Mouse (Mus musculus) midbrain, embryonic 11.5 days (tissue): Measurements from ENCODE around the gene Rbms1. TPM values are rescaled to one million over a fixed set of nuclear protein-coding genes. Genes with fewer than 3 reads are reported as not detected.
A peak's percentile ranks its signal among the peaks of the same experiment; 100 is the strongest.

Source experiments
- ATAC-seq: fragments of 200-750 bp; cut with Nextera tagmentation; 2 replicates; pipeline ENCODE4 v1.8.0; 2017; ENCODE audit warnings: moderate TSS enrichment, moderate library complexity; ENCODE audit not compliant: low FRiP score
- DNase-seq: peaks from one replicate; pipeline ENCODE4 v3.0.0; 2015; ENCODE audit warnings: low spot score; ENCODE audit errors: missing footprints
- H3K27ac ChIP-seq: fragments of 300-500 bp; sonication (generic); 2 replicates; pipeline ENCODE4 v1.5.1; 2014; ENCODE audit warnings: low read depth, low read length
- H3K27me3 ChIP-seq: fragments of 300-500 bp; sonication (generic); 2 replicates; pipeline ENCODE4 v1.6.1; 2014; ENCODE audit warnings: mild to moderate bottlenecking, low read length, moderate library complexity, mixed read lengths; ENCODE audit not compliant: control insufficient read depth, insufficient read depth
- H3K36me3 ChIP-seq: fragments of 300-500 bp; sonication (generic); 2 replicates; pipeline ENCODE4 v1.6.1; 2014; ENCODE audit warnings: mild to moderate bottlenecking, low read length, moderate library complexity, mixed read lengths; ENCODE audit not compliant: control insufficient read depth, insufficient read depth
- H3K4me1 ChIP-seq: fragments of 300-500 bp; sonication (generic); 2 replicates; pipeline ENCODE4 v1.6.1; 2014; ENCODE audit warnings: low read length; ENCODE audit not compliant: control insufficient read depth, insufficient read depth
- H3K4me2 ChIP-seq: fragments of 300-500 bp; sonication (generic); 2 replicates; pipeline ENCODE4 v1.6.1; 2014; ENCODE audit warnings: mild to moderate bottlenecking, moderate library complexity
- H3K4me3 ChIP-seq: fragments of 300-500 bp; sonication (generic); 2 replicates; pipeline ENCODE4 v1.5.1; 2014; ENCODE audit warnings: low read depth, low read length
- H3K9ac ChIP-seq: fragments of 300-500 bp; sonication (generic); 2 replicates; pipeline ENCODE4 v1.6.1; 2014; ENCODE audit warnings: low read length
- H3K9me3 ChIP-seq: fragments of 300-500 bp; sonication (generic); 2 replicates; pipeline ENCODE4 v1.6.1; 2016; ENCODE audit warnings: low read length; ENCODE audit not compliant: control insufficient read depth
- WGBS: fragments of 180-500 bp; shearing (Covaris S2); extraction: QIAGEN DNeasy Blood & Tissue Kit; methylation state at CpG from one replicate; pipeline ENCODE4 v1.1.7; 2014; 5-methylcytosine and 5-hydroxymethylcytosine counted together
- polyA plus RNA-seq: library from polyadenylated mRNA; unstranded; fragments of >200 nt; fragmentation: Nextera tagmentation; extraction: Ambion mirVana; gene quantifications from 2 replicates; pipeline ENCODE4 v1.2.1, GENCODE M21; 2014

Rbms1 gene
- polyA plus RNA-seq, 1 experiment from 2014 or later: 43.2 TPM

DNA sequence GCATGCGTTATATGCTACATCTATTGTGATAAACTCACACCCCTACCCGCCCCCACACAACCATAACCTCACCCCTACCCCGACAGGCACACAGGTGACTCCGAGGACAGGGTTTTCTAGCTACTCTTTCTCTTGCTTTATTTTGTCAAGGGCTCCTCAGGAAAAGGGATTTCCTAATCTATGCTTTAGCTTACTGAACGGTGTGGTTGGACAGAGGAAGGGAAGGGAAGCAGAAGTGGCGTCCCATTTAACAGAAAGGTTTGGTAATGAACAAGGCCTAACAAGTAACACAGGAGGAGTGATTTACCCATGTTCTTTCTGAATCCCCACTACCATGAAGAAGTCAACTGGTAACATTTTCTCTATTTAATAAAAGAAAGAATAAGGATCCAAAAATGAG lies 159.6 kb downstream of the Rbms1 start:
- H3K27me3 ChIP-seq: peaks cover 34% of the 10 kb centered on the region
- H3K4me1 ChIP-seq: peaks cover 15% of the 10 kb centered on the region

DNA sequence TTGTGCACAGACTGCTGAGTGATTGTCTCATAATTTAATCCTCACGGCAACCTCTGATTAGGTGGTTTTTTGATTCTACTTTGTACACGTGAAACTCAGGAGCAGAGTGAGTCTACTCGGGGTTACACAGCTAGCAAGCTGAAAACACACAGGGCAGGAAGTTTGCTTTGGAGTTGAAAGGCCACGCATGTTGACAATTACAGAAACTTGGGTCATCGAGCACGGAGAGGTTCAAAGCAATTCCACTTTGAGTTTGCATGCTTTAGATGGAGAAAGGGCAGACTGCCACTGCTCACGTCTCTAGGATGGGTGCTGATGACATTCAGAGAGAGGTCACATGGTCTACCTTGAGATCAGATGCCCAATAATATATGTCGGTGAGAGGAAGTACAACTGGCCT lies 160.2 kb downstream of the Rbms1 start:
- ATAC-seq (no peak), DNase-seq (peak; percentile 81)
- no peak overlapping the region for H3K4me2 ChIP-seq
- no peak overlapping the region for H3K27ac ChIP-seq
- peaks cover 37% of the 10 kb centered on the region for H3K27me3 ChIP-seq
- no peak overlapping the region for H3K9ac ChIP-seq
- H3K4me1 ChIP-seq: peaks cover 15% of the 10 kb centered on the region
- 58% methylated on average over 8 of the region's 8 CpGs for WGBS
- H3K36me3 ChIP-seq: no peaks in the 10 kb centered on the region
- H3K4me3 ChIP-seq: no peak overlapping the region
- no peaks in the 10 kb centered on the region for H3K9me3 ChIP-seq

More for the DNA sequence above, 159.6 kb downstream of the Rbms1 start:
- Histone ChIP-seq H3K4me3 (no peak overlapping the region), H3K36me3 (no peaks in the 10 kb centered on the region), H3K9ac (no peak overlapping the region), H3K27ac (no peak overlapping the region), H3K9me3 (no peaks in the 10 kb centered on the region), H3K4me2 (no peak overlapping the region)
- DNase-seq (peak; percentile 72), ATAC-seq (no peak)
- 92% methylated on average over 6 of the region's 6 CpGs for WGBS

DNA sequence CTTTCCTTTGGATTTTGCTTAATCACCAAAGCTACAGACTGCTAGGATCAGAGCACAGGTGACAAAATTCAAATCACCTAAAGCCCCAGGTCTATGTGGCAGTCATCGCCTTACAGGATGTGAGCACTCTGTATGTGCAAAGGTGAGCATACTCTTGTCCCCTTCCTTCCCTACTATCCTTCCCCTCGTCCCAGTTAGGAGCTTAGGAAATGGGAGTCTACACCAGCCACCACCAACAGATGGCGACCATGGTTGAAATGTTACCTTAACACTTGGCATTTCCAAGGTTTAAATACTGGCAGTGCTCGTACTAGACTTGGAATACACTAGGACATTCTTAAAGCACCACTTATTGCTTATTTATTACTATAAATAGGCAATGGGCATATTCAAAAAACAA lies 160.8 kb downstream of the Rbms1 start:
- no peak overlapping the region for H3K9ac ChIP-seq
- no peaks in the 10 kb centered on the region for H3K9me3 ChIP-seq
- no peaks in the 10 kb centered on the region for H3K36me3 ChIP-seq
- WGBS: 13% methylated on average over 4 of the region's 4 CpGs
- H3K27ac ChIP-seq: no peak overlapping the region
- H3K4me2 ChIP-seq: peak overlapping the region; percentile 22; the same call in 1 of the 2 replicates
- H3K4me3 ChIP-seq: no peak overlapping the region
- H3K27me3 ChIP-seq: peaks cover 41% of the 10 kb centered on the region
- H3K4me1 ChIP-seq: peaks cover 19% of the 10 kb centered on the region
- ATAC-seq (peak; percentile 54; the same call in 1 of the 2 replicates), DNase-seq (peak; percentile 90)

DNA sequence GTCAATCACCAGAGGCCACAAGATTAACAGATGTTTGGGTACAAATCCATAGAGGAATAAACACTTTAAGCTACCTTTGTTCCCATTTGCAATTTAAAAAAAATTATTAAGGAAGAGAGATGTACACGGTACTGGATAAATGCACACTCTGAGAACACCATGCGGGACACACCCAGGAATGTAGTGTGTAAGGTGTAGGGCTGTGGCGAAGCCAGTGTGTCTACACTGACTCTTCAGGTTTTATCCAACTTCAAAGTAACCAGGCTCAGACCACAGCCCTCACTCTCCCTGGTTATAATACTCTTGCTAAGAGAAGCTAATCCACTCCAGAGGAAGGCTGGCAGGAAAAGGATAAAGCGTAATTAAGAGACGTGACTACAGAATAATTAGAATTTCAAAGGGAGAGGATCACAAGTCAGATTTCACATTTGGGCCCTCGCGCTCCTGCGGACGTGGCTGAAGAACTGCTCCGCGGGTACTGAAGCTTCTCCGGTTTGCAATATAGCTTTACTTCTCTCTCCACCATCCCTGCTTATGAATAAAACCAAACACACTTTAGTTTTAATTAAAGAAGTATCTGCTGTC lies 161.3 kb downstream of the Rbms1 start:
- H3K36me3 ChIP-seq: no peaks in the 10 kb centered on the region
- H3K4me2 ChIP-seq: peak overlapping the region; percentile 38
- H3K4me1 ChIP-seq: peaks cover 23% of the 10 kb centered on the region
- WGBS: 11% methylated on average over 12 of the region's 12 CpGs
- peak; percentile 88 for DNase-seq
- peak; percentile 36; the same call in 1 of the 2 replicates for ATAC-seq
- no peaks in the 10 kb centered on the region for H3K9me3 ChIP-seq
- no peak overlapping the region for H3K27ac ChIP-seq
- no peak overlapping the region for H3K9ac ChIP-seq
- peaks cover 42% of the 10 kb centered on the region for H3K27me3 ChIP-seq
- no peak overlapping the region for H3K4me3 ChIP-seq

DNA sequence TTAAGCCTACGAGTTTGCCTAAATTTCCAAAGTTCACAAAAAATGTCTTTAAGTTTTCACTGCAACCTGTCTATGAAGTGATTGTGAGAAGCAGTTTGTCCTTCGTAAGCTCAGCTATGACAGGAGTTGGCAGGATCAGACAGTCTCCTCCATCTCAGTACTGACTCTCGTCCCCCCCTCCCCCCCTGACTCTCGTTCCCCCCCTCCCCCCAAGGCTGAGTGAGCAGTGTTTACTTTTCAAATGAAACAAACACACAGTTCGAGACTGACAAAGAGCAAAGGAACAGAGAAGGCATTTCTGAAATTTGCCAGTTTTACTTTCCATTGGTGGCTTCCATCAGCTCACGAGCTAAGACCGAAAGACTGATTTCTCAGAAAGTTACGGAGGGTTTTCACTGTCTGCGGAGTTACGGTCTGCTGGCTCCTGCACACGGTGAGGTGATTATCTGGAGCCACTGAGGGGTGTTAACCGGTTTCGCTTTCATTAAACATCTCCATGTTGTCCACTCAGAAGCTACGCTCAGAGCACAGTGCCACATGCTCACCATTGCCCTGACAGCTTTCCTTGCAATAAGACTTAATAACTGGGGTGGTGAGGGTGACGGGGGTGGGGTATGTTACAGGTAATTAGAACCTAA lies 162.0 kb downstream of the Rbms1 start:
- peaks cover 42% of the 10 kb centered on the region for H3K27me3 ChIP-seq
- no peak overlapping the region for H3K27ac ChIP-seq
- H3K4me2 ChIP-seq: peak overlapping the region; percentile 38
- WGBS: 11% methylated on average over 15 of the region's 15 CpGs
- ATAC-seq: peak; percentile 34; the same call in 1 of the 2 replicates
- no peaks in the 10 kb centered on the region for H3K36me3 ChIP-seq
- H3K4me3 ChIP-seq: peak overlapping the region; percentile 4; the same call in 1 of the 2 replicates
- peaks cover 29% of the 10 kb centered on the region for H3K4me1 ChIP-seq
- no peak overlapping the region for H3K9ac ChIP-seq
- DNase-seq: peak; percentile 92
- no peaks in the 10 kb centered on the region for H3K9me3 ChIP-seq

DNA sequence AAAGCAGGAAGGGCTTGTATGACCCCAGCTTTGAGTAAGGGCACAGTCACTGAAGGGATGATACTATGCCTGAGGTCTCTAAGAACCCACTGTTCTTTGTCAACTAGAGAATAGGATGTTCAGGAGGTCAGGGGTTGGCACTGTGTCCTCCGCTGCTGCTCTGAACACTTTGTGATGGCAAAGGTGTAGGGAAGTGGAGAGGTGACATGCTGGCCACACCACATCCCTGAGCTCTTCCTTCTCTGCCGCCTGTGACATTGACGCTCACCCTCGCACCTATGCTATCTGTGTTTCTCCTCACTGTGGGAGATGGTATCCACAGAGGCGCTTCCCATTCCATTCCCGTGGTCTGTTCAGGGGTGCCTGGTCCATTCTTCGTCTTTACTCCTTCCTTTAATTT lies 163.2 kb downstream of the Rbms1 start:
- WGBS: 81% methylated on average over 7 of the region's 7 CpGs
- Histone ChIP-seq H3K27me3 (peaks cover 52% of the 10 kb centered on the region), H3K4me3 (no peak overlapping the region), H3K9me3 (no peaks in the 10 kb centered on the region), H3K4me1 (peaks cover 32% of the 10 kb centered on the region), H3K27ac (no peak overlapping the region), H3K9ac (no peak overlapping the region), H3K36me3 (no peaks in the 10 kb centered on the region), H3K4me2 (no peak overlapping the region)
- peak; percentile 83 for DNase-seq
- ATAC-seq: no peak

DNA sequence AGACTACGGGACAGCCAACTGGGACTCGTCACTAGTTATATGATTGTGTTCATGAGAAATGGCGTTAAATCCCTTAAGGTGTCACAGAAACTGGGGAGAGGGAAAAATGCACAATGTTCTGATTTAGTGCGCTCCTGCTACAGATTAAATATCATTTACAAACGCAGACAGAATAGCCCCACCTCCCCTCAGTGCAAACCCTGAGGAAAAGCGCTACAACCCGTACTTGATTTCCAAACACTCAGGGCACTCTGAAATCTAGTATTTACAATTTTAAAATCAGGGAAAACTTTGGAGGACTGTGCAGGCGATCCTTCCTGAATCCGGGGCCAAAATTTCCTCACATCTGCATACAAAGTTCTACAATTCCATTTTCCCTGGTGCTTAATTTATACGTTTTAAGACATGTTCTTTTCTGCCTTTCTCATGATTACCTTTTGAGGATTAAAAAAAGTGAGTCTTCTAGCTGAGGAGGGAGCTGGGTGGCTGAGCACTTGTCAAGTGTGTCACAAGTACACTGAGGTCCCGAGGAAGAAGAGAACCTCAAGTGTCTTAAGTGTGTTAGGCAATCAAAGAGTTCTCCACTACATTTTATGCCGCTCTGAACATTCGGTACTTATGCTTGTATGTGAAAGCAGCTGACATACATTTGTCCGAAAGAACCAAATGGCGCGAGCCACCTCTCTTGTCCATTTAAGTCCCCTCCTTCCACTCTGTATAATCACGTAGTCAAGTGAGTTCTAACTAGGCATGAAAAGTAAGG lies 164.0 kb downstream of the Rbms1 start:
- WGBS: 82% methylated on average over 17 of the region's 17 CpGs
- no peak for ATAC-seq
- peaks cover 61% of the 10 kb centered on the region for H3K27me3 ChIP-seq

DNA sequence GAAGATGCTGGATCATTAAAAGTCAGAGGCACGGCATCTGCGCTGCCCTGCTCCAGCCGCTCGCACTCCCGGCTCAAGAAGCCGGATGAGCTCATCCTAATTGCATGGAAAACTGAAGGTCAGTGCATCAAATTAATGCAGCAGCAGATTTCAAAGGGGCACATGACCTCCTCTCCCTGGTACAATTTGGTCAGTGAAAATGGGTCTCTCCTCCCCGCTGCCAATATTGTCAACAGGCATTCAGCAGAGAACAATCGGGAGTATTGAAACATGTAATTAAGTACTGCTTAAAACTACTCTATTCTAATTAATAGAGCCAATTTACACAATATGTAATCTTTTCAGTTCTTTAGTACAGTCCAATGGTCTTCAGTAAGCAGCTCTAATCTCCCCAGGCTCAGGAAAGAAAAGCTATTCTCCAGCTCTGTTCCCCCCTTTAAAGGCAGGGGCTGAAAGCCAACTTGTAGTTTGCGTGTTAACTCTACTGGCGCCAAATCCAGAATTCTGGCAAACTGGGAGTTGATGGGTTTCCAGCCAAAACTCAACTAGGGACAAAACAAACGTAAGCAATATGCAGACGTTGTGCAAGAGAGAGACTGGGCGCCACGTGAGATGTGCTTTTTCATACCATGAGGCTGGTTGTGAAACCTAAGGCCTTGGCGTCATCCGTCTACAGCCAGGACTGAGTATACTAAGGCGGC lies 165.9 kb downstream of the Rbms1 start:
- H3K9me3 ChIP-seq: no peaks in the 10 kb centered on the region
- ATAC-seq (peak; percentile 88), DNase-seq (peak; percentile 91)
- no peak overlapping the region for H3K4me3 ChIP-seq
- no peaks in the 10 kb centered on the region for H3K36me3 ChIP-seq
- no peak overlapping the region for H3K27ac ChIP-seq
- H3K4me1 ChIP-seq: peaks cover 29% of the 10 kb centered on the region
- no peak overlapping the region for H3K4me2 ChIP-seq
- 34% methylated on average over 17 of the region's 17 CpGs for WGBS
- H3K27me3 ChIP-seq: peaks cover 65% of the 10 kb centered on the region
- H3K9ac ChIP-seq: no peak overlapping the region

More for the DNA sequence above, 164.0 kb downstream of the Rbms1 start:
- Histone ChIP-seq H3K27ac (no peak overlapping the region), H3K9ac (no peak overlapping the region), H3K9me3 (no peaks in the 10 kb centered on the region), H3K4me2 (no peak overlapping the region), H3K4me1 (peaks cover 32% of the 10 kb centered on the region), H3K4me3 (no peak overlapping the region), H3K36me3 (no peaks in the 10 kb centered on the region)
- peak; percentile 81 for DNase-seq
